Mouse (Mus musculus): ENCODE data around the gene E2f1.

GRCm38 (mm10) chr2:154572996-154573395, 3.3 kb upstream of the E2f1 start:
- no peak for TF ChIP-seq CTCF (IDR thresholded peaks at IDR 0.05; ENCODE audit: low read depth, low read length)
- TF ChIP-seq POLR2A (IDR thresholded peaks at IDR 0.05; ENCODE audit: borderline replicate concordance, low read depth, low read length), result no peak

Data from bone marrow macrophage, adult 2 months (primary cell).